Mouse (Mus musculus): ENCODE data around the gene Bend5. TPM values are rescaled to one million over a fixed set of nuclear protein-coding genes. Genes with fewer than 3 reads are reported as not detected.
A peak's percentile ranks its signal among the peaks of the same experiment; 100 is the strongest.

Bend5 gene
- polyA plus RNA-seq, 1 experiment from 2014 or later: 60.8 TPM

- H3K4me2 ChIP-seq (replicated peaks): no peak overlapping the region
- H3K9me3 ChIP-seq: no peaks in the 10 kb centered on the region
- no peaks in the 10 kb centered on the region for H3K27me3 ChIP-seq
- H3K4me1 ChIP-seq: peaks cover 5% of the 10 kb centered on the region; the same call in 1 of the 2 replicates
- no peak overlapping the region for H3K4me3 ChIP-seq
- ATAC-seq (ENCODE audit: insufficient number of reproducible peaks, insufficient read depth, low FRiP score, low TSS enrichment): no peak
- no peak overlapping the region for H3K9ac ChIP-seq
- 72% methylated on average over 10 of the region's 10 CpGs for WGBS
- peaks cover 38% of the 10 kb centered on the region for H3K36me3 ChIP-seq
- peak overlapping the region; percentile 46 for H3K27ac ChIP-seq
These were observed 29.3 kb downstream of the Bend5 start for GRCm38 (mm10) chr4:111443906-111444615.

DNA sequence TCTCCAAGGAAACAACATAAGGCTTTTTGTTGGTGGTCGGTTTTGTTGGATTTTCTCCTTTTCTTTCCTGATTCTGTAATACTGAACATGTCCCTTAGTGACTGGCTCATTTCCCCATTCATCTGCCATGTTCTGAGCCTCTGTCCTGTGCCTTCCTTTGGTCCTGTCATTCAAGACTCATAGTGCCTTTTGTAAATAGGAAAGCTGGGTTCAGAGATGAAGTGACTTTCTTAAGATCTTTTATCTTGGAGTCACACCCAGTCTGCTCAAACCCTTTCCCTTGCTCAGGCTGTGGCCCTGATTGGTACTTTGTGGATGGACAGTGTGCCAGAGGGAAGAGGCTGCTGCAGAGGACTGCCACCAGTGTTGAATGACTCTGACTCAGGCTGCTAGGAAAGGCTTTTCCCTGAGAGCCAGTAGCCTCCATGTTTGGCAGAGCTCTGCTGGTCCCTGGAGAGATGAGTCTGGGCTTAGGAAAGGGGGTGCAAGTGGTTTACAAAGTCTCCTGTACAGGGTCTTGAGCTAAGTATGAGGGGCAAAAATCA, 29.9 kb downstream of the Bend5 start:
- Histone ChIP-seq H3K27ac (no peak overlapping the region), H3K27me3 (no peaks in the 10 kb centered on the region), H3K36me3 (peaks cover 43% of the 10 kb centered on the region), H3K4me3 (no peak overlapping the region), H3K9ac (no peak overlapping the region), H3K4me1 (peaks cover 8% of the 10 kb centered on the region; the same call in 1 of the 2 replicates), H3K4me2 (replicated peaks) (no peak overlapping the region), H3K9me3 (no peaks in the 10 kb centered on the region)
- ATAC-seq (ENCODE audit: insufficient number of reproducible peaks, insufficient read depth, low FRiP score, low TSS enrichment): no peak
- WGBS: 50% methylated on average over 1 of the region's 1 CpGs

DNA sequence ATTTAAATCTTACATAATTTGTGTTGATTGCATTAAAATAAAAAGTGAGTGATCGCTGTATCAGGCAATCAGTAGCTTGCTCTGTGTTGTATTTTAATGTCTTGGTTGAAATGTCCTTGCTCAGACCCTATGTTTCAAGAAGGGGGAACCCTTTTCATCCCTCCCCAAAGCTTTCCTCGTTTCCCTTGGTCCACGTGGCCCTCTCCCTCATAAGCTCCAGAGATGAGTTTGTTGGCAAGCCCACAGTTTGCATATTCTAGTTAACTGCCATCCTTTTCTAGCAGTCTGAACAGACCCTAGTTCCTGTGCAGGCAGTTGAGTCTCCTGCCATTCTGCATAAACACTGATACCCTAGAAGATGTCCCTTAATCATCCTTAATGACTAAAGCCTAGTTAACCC, 33.1 kb downstream of the Bend5 start:
- Histone ChIP-seq H3K4me3 (no peak overlapping the region), H3K9ac (no peak overlapping the region), H3K27ac (no peak overlapping the region), H3K9me3 (no peaks in the 10 kb centered on the region), H3K27me3 (no peaks in the 10 kb centered on the region), H3K4me1 (peaks cover 7% of the 10 kb centered on the region; the same call in 1 of the 2 replicates), H3K4me2 (replicated peaks) (no peak overlapping the region), H3K36me3 (peaks cover 56% of the 10 kb centered on the region)
- ATAC-seq (ENCODE audit: insufficient number of reproducible peaks, insufficient read depth, low FRiP score, low TSS enrichment): no peak
- 82% methylated on average over 3 of the region's 3 CpGs for WGBS

DNA sequence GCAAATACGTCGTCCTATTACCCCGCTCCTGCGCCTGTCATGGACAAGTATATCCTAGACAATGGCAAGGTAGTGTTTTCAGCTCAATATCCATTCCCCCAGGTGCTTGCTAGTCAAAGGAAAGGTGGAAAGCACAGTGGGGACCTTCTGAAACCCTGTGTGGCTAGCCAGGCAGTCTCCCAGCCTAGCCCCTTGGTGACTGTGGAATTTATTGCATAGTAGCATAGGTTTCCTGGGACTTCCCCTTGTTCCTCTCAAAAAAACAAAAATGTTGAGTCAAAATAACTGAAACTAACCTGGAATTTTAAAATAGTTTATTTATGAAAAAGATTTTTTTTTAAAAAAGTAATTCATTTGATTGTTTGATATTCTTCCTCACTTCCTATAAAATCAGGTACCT, 33.8 kb downstream of the Bend5 start:
- no peak for ATAC-seq (ENCODE audit: insufficient number of reproducible peaks, insufficient read depth, low FRiP score, low TSS enrichment)
- Histone ChIP-seq H3K27ac (no peak overlapping the region), H3K4me1 (peaks cover 3% of the 10 kb centered on the region; the same call in 1 of the 2 replicates), H3K4me2 (replicated peaks) (no peak overlapping the region), H3K9ac (no peak overlapping the region), H3K4me3 (no peak overlapping the region), H3K27me3 (no peaks in the 10 kb centered on the region), H3K36me3 (peaks cover 55% of the 10 kb centered on the region), H3K9me3 (no peaks in the 10 kb centered on the region)
- 98% methylated on average over 4 of the region's 4 CpGs for WGBS

DNA sequence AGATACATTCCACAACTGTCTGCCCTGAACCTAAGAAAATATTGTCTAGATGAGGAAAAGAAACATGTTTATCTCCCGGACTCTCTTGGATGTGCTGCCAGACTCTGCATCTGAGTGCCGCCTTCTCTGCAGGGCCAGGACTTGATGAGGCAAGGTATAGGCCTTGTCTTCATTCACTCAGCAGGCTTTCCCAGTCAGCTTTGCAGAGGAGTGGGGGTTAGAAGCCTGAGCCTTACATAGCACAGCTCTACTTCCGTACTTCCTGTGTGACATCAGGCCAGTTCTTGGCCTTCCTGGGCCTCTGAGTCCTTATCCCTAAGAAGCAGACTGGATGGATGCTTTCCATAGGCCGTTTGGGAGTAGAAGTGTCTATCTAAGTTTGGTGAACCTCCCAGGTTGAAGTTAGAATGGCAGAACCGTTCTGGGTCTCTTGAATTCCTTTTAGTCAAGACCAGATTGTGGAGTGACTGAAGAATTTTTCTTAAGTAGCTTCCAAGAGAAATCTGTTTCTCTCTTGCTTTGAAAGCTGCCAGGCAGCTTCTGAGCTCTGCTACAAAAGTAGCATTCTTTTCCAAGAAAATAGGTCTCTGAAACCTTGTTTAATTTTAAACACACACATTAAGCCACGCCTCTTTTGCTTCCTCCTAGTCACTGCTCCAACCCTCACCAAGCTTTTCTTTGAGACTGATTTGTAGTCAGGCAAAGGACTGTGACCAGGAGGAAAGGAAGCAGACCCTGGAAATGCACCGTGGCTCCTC, 34.8 kb downstream of the Bend5 start:
- 74% methylated on average over 7 of the region's 7 CpGs for WGBS
- no peak for ATAC-seq (ENCODE audit: insufficient number of reproducible peaks, insufficient read depth, low FRiP score, low TSS enrichment)

GRCm38 (mm10) chr4:111451283-111451918, 36.6 kb downstream of the Bend5 start:
- no peak overlapping the region for H3K4me2 ChIP-seq (replicated peaks)
- H3K4me1 ChIP-seq: peaks cover 3% of the 10 kb centered on the region; the same call in 1 of the 2 replicates
- H3K4me3 ChIP-seq: no peak overlapping the region
- H3K9me3 ChIP-seq: no peaks in the 10 kb centered on the region
- H3K9ac ChIP-seq: no peak overlapping the region
- H3K27me3 ChIP-seq: no peaks in the 10 kb centered on the region
- peaks cover 69% of the 10 kb centered on the region for H3K36me3 ChIP-seq
- no peak for ATAC-seq (ENCODE audit: insufficient number of reproducible peaks, insufficient read depth, low FRiP score, low TSS enrichment)
- 63% methylated on average over 7 of the region's 7 CpGs for WGBS
- no peak overlapping the region for H3K27ac ChIP-seq

More for the DNA sequence above, 34.8 kb downstream of the Bend5 start:
- H3K4me1 ChIP-seq: peaks cover 3% of the 10 kb centered on the region; the same call in 1 of the 2 replicates
- no peaks in the 10 kb centered on the region for H3K27me3 ChIP-seq
- H3K9me3 ChIP-seq: no peaks in the 10 kb centered on the region
- no peak overlapping the region for H3K9ac ChIP-seq
- no peak overlapping the region for H3K4me3 ChIP-seq
- no peak overlapping the region for H3K27ac ChIP-seq
- peaks cover 60% of the 10 kb centered on the region for H3K36me3 ChIP-seq
- H3K4me2 ChIP-seq (replicated peaks): no peak overlapping the region

DNA sequence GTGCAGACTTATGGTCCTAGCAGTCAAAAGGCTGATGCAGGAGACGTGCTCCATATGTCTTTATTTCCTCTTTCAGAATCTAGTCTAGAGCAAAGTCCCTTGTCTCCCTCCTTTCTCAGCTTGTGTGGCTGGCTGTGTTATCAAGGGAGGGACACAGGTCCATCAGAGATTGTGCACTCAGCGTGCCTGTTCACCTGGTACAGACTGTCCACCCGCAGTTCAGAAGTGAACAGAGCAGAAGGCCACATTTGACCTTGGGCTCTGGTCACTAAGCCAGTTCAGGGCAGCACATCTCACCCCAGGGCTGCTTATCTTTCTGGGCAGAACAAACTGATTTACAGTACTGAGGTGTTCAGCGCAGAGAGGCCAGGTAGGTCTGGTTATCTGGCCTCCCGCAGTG, 37.4 kb downstream of the Bend5 start:
- Histone ChIP-seq H3K9me3 (no peaks in the 10 kb centered on the region), H3K27me3 (no peaks in the 10 kb centered on the region), H3K9ac (no peak overlapping the region), H3K4me3 (no peak overlapping the region), H3K36me3 (peaks cover 69% of the 10 kb centered on the region), H3K27ac (no peak overlapping the region), H3K4me2 (replicated peaks) (no peak overlapping the region), H3K4me1 (peaks cover 3% of the 10 kb centered on the region; the same call in 1 of the 2 replicates)
- ATAC-seq (ENCODE audit: insufficient number of reproducible peaks, insufficient read depth, low FRiP score, low TSS enrichment): no peak
- WGBS: 90% methylated on average over 5 of the region's 5 CpGs

- Histone ChIP-seq H3K9ac (no peak overlapping the region), H3K9me3 (no peaks in the 10 kb centered on the region), H3K27ac (no peak overlapping the region), H3K27me3 (no peaks in the 10 kb centered on the region), H3K4me2 (replicated peaks) (no peak overlapping the region), H3K4me3 (no peak overlapping the region), H3K36me3 (peaks cover 76% of the 10 kb centered on the region), H3K4me1 (peaks cover 3% of the 10 kb centered on the region; the same call in 1 of the 2 replicates)
- WGBS: 77% methylated on average over 3 of the region's 3 CpGs
- ATAC-seq (ENCODE audit: insufficient number of reproducible peaks, insufficient read depth, low FRiP score, low TSS enrichment): no peak
These were observed 38.5 kb downstream of the Bend5 start for GRCm38 (mm10) chr4:111453275-111453674.

DNA sequence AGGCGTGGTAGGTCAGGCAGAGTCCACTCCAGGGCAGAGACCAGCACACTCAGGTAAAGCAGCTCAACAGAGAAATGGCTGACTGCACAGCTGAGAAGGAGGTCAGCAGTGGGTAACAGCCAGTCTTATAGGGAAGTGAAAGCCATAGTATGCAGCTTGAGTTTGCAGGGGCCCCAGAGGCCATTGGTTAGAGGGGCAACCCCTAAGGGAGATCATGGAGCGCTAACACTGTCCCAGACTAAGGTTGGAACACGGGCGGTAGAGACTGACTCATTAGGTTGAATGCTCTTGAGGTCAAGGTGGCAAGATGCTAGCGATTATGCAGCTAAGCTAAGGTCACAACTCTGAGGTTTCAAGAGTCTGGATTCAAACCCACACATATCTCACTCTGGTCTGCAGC, 40.8 kb downstream of the Bend5 start:
- ATAC-seq (ENCODE audit: insufficient number of reproducible peaks, insufficient read depth, low FRiP score, low TSS enrichment): no peak
- peaks cover 74% of the 10 kb centered on the region for H3K36me3 ChIP-seq
- WGBS: 77% methylated on average over 5 of the region's 5 CpGs

DNA sequence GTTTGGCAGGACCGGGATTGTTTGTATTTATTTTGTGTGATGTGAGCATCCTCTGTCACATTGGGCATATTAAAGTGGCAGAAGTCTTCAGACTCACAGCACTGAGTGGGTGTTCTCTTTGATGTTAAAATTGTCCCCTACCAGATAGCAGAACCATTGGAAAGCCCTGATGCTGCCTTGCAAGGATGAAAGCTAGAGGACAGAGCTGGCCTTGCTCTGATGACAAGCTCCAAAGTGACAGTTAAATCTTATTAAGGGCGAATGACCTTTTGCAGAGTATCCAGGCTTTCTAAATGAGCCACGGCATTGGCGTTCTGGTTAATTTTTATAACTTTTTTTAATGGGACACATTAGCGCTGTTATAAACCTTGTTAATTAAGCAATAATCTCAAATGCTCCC, 42.8 kb downstream of the Bend5 start:
- no peak overlapping the region for H3K4me3 ChIP-seq
- no peaks in the 10 kb centered on the region for H3K27me3 ChIP-seq
- H3K9me3 ChIP-seq: no peaks in the 10 kb centered on the region
- no peak for ATAC-seq (ENCODE audit: insufficient number of reproducible peaks, insufficient read depth, low FRiP score, low TSS enrichment)
- H3K4me2 ChIP-seq (replicated peaks): no peak overlapping the region
- no peaks in the 10 kb centered on the region for H3K4me1 ChIP-seq
- H3K9ac ChIP-seq: no peak overlapping the region
- 91% methylated on average over 5 of the region's 5 CpGs for WGBS
- H3K27ac ChIP-seq: no peak overlapping the region
- peaks cover 64% of the 10 kb centered on the region for H3K36me3 ChIP-seq

More for the DNA sequence above, 40.8 kb downstream of the Bend5 start:
- Histone ChIP-seq H3K9ac (no peak overlapping the region), H3K4me2 (replicated peaks) (no peak overlapping the region), H3K27me3 (no peaks in the 10 kb centered on the region), H3K27ac (no peak overlapping the region), H3K4me3 (no peak overlapping the region), H3K4me1 (no peaks in the 10 kb centered on the region), H3K9me3 (no peaks in the 10 kb centered on the region)

DNA sequence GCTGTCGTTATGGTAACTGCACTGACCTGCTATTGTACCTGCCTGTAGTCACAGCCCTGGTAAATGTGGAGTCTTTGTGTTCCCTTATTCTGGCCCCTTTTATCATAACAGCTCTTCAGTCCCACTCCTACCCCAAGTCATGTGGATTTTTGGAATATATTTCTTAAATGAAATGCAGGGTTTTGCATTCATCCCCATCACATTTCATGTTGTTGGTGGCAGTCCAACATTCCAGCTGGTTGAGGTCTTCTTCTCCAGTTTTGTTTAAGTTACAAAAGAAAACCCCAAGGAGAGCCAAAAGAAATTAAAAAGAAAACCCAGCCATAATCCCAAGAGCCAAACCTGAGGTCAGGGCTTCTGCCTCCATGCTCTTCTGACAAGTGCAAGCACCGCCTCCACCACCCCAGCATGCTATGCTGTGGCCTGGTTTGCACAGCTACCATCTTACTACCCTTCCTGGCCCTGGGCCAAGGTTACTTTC, 52.5 kb downstream of the Bend5 start:
- H3K36me3 ChIP-seq: no peaks in the 10 kb centered on the region
- ATAC-seq (ENCODE audit: insufficient number of reproducible peaks, insufficient read depth, low FRiP score, low TSS enrichment): no peak
- H3K27ac ChIP-seq: no peak overlapping the region
- no peaks in the 10 kb centered on the region; the same call in 1 of the 2 replicates for H3K4me1 ChIP-seq
- H3K4me3 ChIP-seq: no peak overlapping the region
- H3K4me2 ChIP-seq (replicated peaks): no peak overlapping the region
- H3K9ac ChIP-seq: no peak overlapping the region
- H3K9me3 ChIP-seq: no peaks in the 10 kb centered on the region
- no peaks in the 10 kb centered on the region for H3K27me3 ChIP-seq
- WGBS: 73% methylated on average over 2 of the region's 2 CpGs
